Mouse (Mus musculus) kidney, adult 2 months (tissue): ENCODE data around the gene Mrpl33.

ENCODE experiments used
- CTCF ChIP-seq: fragments of 200-500 bp; conservative IDR thresholded peaks from 2 replicates; pipeline ENCODE4 v1.5.1; 2011; ENCODE audit warnings: low read depth, mild to moderate bottlenecking, control low read depth, low read length, moderate library complexity, mixed read lengths; ENCODE audit not compliant: insufficient read depth, insufficient read length
- POLR2A ChIP-seq: fragments of 200-500 bp; IDR thresholded peaks from one replicate; pipeline ENCODE4 v1.6.1; 2011; ENCODE audit warnings: low read depth, low read length, control low read depth

DNA sequence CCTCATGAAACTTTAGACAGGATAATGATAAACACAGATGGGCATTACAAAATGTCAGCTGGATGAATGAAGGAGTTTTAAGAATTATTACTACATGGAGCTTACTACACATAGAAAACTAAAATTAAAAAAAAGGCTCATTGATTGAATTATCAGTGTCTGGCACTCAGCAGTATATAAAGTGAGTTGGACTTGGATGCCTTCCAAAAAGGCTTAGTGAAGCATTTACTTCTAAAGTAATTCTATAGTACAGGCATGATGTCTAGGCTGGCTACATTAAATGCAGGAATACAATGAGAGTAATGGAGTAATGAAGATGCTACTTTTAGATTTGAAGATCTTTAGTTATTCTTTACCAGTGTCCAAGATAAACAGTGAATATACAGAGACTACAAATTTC, 96.5 kb downstream of the Mrpl33 start:
- TF ChIP-seq POLR2A, result no peak
- no peak for TF ChIP-seq CTCF
